Mouse (Mus musculus) adrenal gland, postnatal 36 days (tissue): ENCODE data around the gene Clmp. TPM values are rescaled to one million over a fixed set of nuclear protein-coding genes. Genes with fewer than 3 reads are reported as not detected.
"Not testable (repeated sequence)": the region's sequence is repeated elsewhere in the genome, so short reads cannot be mapped to it uniquely, and the experiment has no call there.

ENCODE experiments used
- DNase-seq, 2 experiments: peaks; one replicate each; pipeline ENCODE4 v3.0.0; 2021; ENCODE audit warnings: mixed read lengths in 1 of 2
- total RNA-seq, 2 experiments: library from RNA; stranded (reverse); gene quantifications; 2 replicates each; pipeline ENCODE4 v1.2.3; 2021

Clmp gene
- total RNA-seq, 2 experiments from 2014 or later, result 5.2 to 6.9 TPM

GRCm38 (mm10) chr9:40801614-40802532, 116.1 kb downstream of the Clmp start:
- peak; percentile 36 to 71 for DNase-seq

GRCm38 (mm10) chr9:40802533-40802875, 116.7 kb downstream of the Clmp start:
- DNase-seq, result not testable (repeated sequence)

- DNase-seq, result not testable (repeated sequence)
These were observed 118.8 kb downstream of the Clmp start for GRCm38 (mm10) chr9:40804576-40804975.

- peak; percentile 69 to 82 for DNase-seq
These were observed 119.5 kb downstream of the Clmp start for GRCm38 (mm10) chr9:40805263-40805662.

GRCm38 (mm10) chr9:40806440-40807288, 120.9 kb downstream of the Clmp start:
- DNase-seq, result peak; percentile 40 to 50

- peak; percentile 26 to 34 for DNase-seq
These were observed 121.6 kb downstream of the Clmp start for GRCm38 (mm10) chr9:40807289-40807920.

GRCm38 (mm10) chr9:40808061-40808906, 122.5 kb downstream of the Clmp start:
- no peak for DNase-seq

- DNase-seq, result no peak
These were observed 123.1 kb downstream of the Clmp start for GRCm38 (mm10) chr9:40808907-40809280.

- DNase-seq, result no peak
These were observed 126.1 kb downstream of the Clmp start for GRCm38 (mm10) chr9:40811860-40812259.

- no peak for DNase-seq
These were observed 128.3 kb downstream of the Clmp start for GRCm38 (mm10) chr9:40814060-40814459.

GRCm38 (mm10) chr9:40817325-40818028, 131.7 kb downstream of the Clmp start:
- no peak for DNase-seq

- peak; percentile 25 to 46 for DNase-seq
These were observed 139.8 kb downstream of the Clmp start for GRCm38 (mm10) chr9:40825601-40826000.

- DNase-seq, result no peak
These were observed 141.6 kb downstream of the Clmp start for GRCm38 (mm10) chr9:40827366-40827765.

- peak; percentile 77 to 82 for DNase-seq
These were observed 148.8 kb downstream of the Clmp start for GRCm38 (mm10) chr9:40834569-40834968.

Other genes starting within 250 kb of the Clmp start
- gene Gramd1b, start 154.6 kb upstream of the Clmp start, total RNA-seq, result 100 to 1,000 TPM; 613 to 822 TPM
- not detected for gene Gm21915, start 15.3 kb upstream of the Clmp start, total RNA-seq
- 1,000 to 10,000 TPM; 1,561 to 3,265 TPM for gene Hspa8, start 115.0 kb downstream of the Clmp start, total RNA-seq
- not detected for gene Bsx, start 188.2 kb downstream of the Clmp start, total RNA-seq